Comparison of ENCODE assay signal across 19 mouse cellular contexts in the genomic region with DNA sequence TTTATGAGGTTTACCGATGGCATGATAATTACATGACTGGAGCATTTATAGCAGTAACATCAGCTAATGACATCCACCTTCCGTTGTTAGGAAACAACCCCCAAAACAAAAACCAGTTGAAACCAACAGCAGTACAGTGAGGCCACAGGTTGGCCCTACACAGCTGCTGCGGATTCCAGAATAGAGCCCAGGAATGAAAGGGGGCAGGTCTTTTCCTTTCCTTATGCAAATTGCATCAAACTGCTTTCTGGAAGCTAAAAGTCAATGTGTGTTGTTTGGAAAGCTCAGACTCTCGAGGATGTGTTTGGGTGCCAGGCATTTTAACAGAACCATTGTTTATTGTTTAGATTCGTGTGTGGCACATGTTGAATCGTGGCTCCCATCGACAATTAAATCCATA.
"Had no signal": no experiment of that assay in that cellular context is flagged by ENCODE, and none has a peak within 500 bp of the region (broad histone marks: within the 10 kb centered on the region; RNA-seq: fewer than 3 reads in every experiment).

No protein-coding gene starts in this region.

- H3K4me1 ChIP-seq: stomach, embryonic 15.5 days had no signal

- H3K27me3 ChIP-seq: midbrain, embryonic 12.5 days; neural tube, embryonic 13.5 days; neural tube, embryonic 15.5 days; stomach, embryonic 15.5 days had no signal

- H3K4me2 ChIP-seq: lung, embryonic 14.5 days; midbrain, embryonic 12.5 days; neural tube, embryonic 13.5 days; neural tube, embryonic 15.5 days; stomach, embryonic 15.5 days had no signal

- H3K9ac ChIP-seq: lung, embryonic 14.5 days; midbrain, embryonic 12.5 days; neural tube, embryonic 13.5 days; neural tube, embryonic 15.5 days; stomach, embryonic 15.5 days had no signal

- H3K27ac ChIP-seq: midbrain, embryonic 10.5 days; midbrain, embryonic 12.5 days; neural tube, embryonic 13.5 days; neural tube, embryonic 15.5 days; stomach, embryonic 15.5 days; stomach, postnatal 0 days had no signal

- DNase-seq: lung, adult 18-20 months; lung, embryonic 14.5 days; lung, postnatal 10 days; lung, postnatal 4 days; midbrain, embryonic 14.5 days; retina, postnatal 1 day; right cerebral cortex, adult 18-20 months; right cerebral cortex, postnatal 25 days; thymus, adult 2 months; thymus, postnatal 25 days; thymus, postnatal 4 days had no signal

- ATAC-seq: midbrain, embryonic 16.5 days had no signal

- H3K36me3 ChIP-seq: midbrain, embryonic 12.5 days; stomach, embryonic 15.5 days had no signal

- H3K9me3 ChIP-seq: midbrain, embryonic 10.5 days; midbrain, embryonic 12.5 days; neural tube, embryonic 13.5 days; neural tube, embryonic 15.5 days; stomach, embryonic 15.5 days had no signal

- H3K4me3 ChIP-seq: midbrain, embryonic 10.5 days; midbrain, embryonic 12.5 days; myocyte; neural tube, embryonic 13.5 days; neural tube, embryonic 15.5 days; stomach, embryonic 15.5 days had no signal
